Mouse (Mus musculus): ENCODE results near the gene Mrps9.

DNA sequence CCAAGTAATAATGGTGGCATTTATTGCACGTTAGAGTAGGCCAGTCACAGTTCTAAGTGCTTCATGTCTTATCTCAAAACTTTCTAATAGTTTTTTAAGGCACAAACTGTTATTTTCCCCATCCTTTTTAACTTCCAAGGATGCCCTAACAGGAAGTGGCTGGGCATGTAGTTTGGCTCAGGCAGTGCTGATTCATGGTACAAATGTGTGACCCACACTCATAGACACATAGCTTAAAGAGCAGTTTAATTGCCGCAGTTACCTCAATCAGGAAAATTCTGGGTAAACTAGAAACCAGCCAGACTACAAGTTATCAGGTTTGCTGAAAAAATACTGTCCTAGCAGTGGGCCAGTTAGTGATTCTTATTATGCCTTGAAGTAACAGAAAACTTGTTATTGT lies 31.2 kb downstream of the Mrps9 start:
- TF ChIP-seq POLR2A (IDR thresholded peaks at IDR 0.05; ENCODE audit: borderline replicate concordance, low read depth, low read length), result no peak
- no peak for TF ChIP-seq CTCF (IDR thresholded peaks at IDR 0.05; ENCODE audit: low read depth, low read length)

All from bone marrow macrophage, adult 2 months (primary cell).